Mouse (Mus musculus) kidney, postnatal 10 days (tissue): ENCODE measurements around the gene Slc16a14.

ENCODE experiments used
- DNase-seq: peaks from one replicate; pipeline ENCODE4 v3.0.0; 2021; ENCODE audit warnings: mixed read lengths

The Slc16a14 gene

GRCm38 (mm10) chr1:84910177-84910804 lies 24.6 kb downstream of the Slc16a14 start:
- no peak for DNase-seq

- no peak for DNase-seq
Observed at GRCm38 (mm10) chr1:84904467-84904866, 30.5 kb downstream of the Slc16a14 start.

- DNase-seq = no peak
Observed at GRCm38 (mm10) chr1:84899156-84899555, 35.8 kb downstream of the Slc16a14 start.

GRCm38 (mm10) chr1:84897364-84897763 lies 37.6 kb downstream of the Slc16a14 start:
- no peak for DNase-seq

- DNase-seq = no peak
Observed at GRCm38 (mm10) chr1:84891746-84892145, 43.2 kb downstream of the Slc16a14 start.

GRCm38 (mm10) chr1:84890503-84890902 lies 44.4 kb downstream of the Slc16a14 start:
- DNase-seq = no peak

GRCm38 (mm10) chr1:84890005-84890393 lies 44.9 kb downstream of the Slc16a14 start:
- no peak for DNase-seq

- no peak for DNase-seq
Observed at GRCm38 (mm10) chr1:84889330-84890004, 45.5 kb downstream of the Slc16a14 start.

- DNase-seq = no peak
Observed at GRCm38 (mm10) chr1:84885921-84886320, 49.0 kb downstream of the Slc16a14 start.

- no peak for DNase-seq
Observed at GRCm38 (mm10) chr1:84885174-84885573, 49.8 kb downstream of the Slc16a14 start.

GRCm38 (mm10) chr1:84883889-84884288 lies 51.0 kb downstream of the Slc16a14 start:
- DNase-seq = peak; percentile 33

- DNase-seq = no peak
Observed at GRCm38 (mm10) chr1:84882937-84883336, 52.0 kb downstream of the Slc16a14 start.

- no peak for DNase-seq
Observed at GRCm38 (mm10) chr1:84882066-84882532, 52.8 kb downstream of the Slc16a14 start.

GRCm38 (mm10) chr1:84881248-84882065 lies 53.5 kb downstream of the Slc16a14 start:
- DNase-seq = no peak

GRCm38 (mm10) chr1:84879571-84880120 lies 55.3 kb downstream of the Slc16a14 start:
- DNase-seq = no peak

- DNase-seq = no peak
Observed at GRCm38 (mm10) chr1:84877590-84877989, 57.3 kb downstream of the Slc16a14 start.

- no peak for DNase-seq
Observed at GRCm38 (mm10) chr1:84872939-84873338, 62.0 kb downstream of the Slc16a14 start.

- DNase-seq = peak; percentile 49
Observed at GRCm38 (mm10) chr1:84872105-84872504, 62.8 kb downstream of the Slc16a14 start.

GRCm38 (mm10) chr1:84871131-84871530 lies 63.8 kb downstream of the Slc16a14 start:
- DNase-seq = peak; percentile 43

- peak; percentile 28 for DNase-seq
Observed at GRCm38 (mm10) chr1:84869498-84869897, 65.4 kb downstream of the Slc16a14 start.

- DNase-seq = no peak
Observed at GRCm38 (mm10) chr1:84868841-84869240, 66.1 kb downstream of the Slc16a14 start.

- no peak for DNase-seq
Observed at GRCm38 (mm10) chr1:84868311-84868710, 66.6 kb downstream of the Slc16a14 start.

GRCm38 (mm10) chr1:84866706-84867230 lies 68.2 kb downstream of the Slc16a14 start:
- no peak for DNase-seq
